Mouse (Mus musculus): ENCODE measurements around the gene Map2k6.
A peak's percentile ranks its signal among the peaks of the same experiment; 100 is the strongest.

Gene Map2k6

GRCm38 (mm10) chr11:110403602-110404001 lies 4.7 kb downstream of the Map2k6 start:
- no peak for DNase-seq (ENCODE audit: low spot score in 2 of 2)

DNA sequence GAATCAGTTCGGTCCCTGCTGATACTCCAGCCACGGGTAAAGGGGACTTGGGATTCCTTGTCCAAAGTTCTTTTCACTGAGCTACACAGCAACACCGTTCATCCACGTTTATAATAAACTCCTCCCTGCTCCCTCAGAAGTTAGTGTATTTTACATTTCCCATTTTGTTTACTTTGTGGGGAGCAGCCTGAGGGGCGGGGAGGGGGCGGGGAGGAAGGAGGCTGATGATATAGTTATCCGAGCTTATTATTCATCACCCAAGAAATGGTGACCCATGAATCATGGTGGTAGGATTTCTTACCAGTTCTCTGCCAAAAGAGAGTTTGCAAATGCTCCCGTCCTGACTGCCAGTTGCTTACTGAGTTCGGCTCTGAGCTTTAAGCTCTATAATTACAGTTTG lies 6.7 kb downstream of the Map2k6 start:
- no peak for DNase-seq (ENCODE audit: low spot score in 2 of 2)

GRCm38 (mm10) chr11:110409131-110409530 lies 10.2 kb downstream of the Map2k6 start:
- DNase-seq (ENCODE audit: low spot score in 2 of 2) = no peak

DNA sequence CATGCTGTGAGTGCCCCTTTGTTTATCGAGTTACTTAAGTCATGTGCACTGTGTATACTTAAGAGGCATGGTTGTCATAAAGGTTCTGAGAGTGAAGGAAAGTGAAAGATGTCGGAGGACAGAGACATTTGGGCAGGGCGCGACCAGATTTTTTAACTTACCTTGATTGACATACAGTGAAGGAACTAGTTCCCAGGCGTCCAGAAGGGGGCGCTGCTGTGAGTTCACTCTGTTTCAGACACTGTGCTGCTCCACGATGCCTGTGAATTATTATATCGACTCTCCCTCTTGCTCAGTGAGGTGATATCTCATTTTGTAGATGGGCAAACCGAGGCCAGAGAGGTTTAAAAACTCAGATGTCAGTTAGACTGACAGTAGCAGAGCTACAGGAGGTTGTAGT lies 10.9 kb downstream of the Map2k6 start:
- no peak for DNase-seq (ENCODE audit: low spot score in 2 of 2)

- DNase-seq (ENCODE audit: low spot score in 2 of 2) = no peak
These were observed 12.7 kb downstream of the Map2k6 start for GRCm38 (mm10) chr11:110411596-110411995.

GRCm38 (mm10) chr11:110414263-110414662 lies 15.3 kb downstream of the Map2k6 start:
- no peak for DNase-seq (ENCODE audit: low spot score in 2 of 2)

DNA sequence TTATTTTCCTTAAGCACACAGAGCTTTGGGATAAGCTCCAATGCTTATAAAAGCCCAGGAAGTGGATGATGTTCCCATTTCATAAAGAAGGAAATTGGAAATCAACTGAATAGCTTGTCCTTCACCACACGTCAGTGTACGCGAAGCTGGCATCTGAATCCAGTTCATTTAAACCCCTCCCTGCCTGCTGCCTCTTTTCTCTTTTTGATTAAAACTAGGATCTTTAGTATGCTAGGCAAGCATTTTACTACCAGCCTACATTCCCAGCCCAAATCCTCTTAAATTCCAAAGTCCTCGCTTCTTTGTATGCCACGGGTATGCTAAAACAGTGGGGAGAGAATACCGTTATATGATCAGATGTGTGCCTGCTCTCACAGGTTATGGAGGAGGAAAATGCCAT lies 17.8 kb downstream of the Map2k6 start:
- no peak for DNase-seq (ENCODE audit: low spot score in 2 of 2)

DNA sequence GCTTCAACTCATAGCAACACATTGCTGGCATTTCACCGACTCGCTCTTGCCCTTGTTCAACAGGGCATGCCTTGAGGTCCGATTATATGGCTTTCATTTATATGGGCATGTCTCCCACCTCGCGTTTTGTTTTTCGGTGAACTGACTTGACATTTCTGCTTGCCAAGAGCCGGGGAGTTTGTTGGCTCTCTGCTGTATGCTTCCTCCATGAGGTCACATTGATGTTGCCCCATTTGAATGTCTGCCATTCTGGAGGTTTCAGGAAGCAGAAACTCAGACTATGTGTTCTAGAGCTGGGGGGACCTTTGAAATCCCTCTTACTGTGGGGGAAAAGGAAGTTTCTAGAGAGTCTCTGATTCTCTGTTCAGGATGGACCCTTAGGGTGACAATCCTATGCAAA lies 21.5 kb downstream of the Map2k6 start:
- DNase-seq (ENCODE audit: low spot score in 2 of 2) = no peak

DNA sequence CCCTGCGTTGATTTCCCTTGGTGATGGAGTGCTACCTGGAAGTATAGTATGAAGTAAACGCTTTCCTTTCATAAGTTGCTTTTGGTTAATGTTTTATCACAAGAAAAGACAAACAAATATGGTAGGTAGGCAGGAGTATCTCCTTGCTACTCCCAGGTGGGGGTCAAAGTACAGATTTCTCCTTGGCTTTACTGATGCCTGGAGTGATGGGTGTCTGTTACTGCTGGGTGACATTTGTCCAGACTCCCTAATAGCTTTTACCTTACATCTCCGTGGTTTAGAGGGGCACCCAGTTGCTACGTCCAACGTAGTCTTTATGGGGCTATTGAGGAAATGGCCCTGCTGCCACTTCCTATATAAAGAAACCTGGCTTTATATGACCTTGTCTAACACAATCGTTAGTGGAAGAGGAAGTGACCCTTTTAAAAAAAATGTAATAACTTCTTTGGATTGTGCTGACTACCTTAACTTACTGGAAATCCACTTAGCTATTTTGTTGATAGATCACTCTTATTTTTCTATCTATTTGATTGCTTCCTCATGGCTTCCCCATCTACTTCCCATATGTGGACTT lies 27.7 kb downstream of the Map2k6 start:
- DNase-seq (ENCODE audit: low spot score in 2 of 2) = no peak

- DNase-seq (ENCODE audit: low spot score in 2 of 2) = no peak
These were observed 28.2 kb downstream of the Map2k6 start for GRCm38 (mm10) chr11:110427159-110427561.

DNA sequence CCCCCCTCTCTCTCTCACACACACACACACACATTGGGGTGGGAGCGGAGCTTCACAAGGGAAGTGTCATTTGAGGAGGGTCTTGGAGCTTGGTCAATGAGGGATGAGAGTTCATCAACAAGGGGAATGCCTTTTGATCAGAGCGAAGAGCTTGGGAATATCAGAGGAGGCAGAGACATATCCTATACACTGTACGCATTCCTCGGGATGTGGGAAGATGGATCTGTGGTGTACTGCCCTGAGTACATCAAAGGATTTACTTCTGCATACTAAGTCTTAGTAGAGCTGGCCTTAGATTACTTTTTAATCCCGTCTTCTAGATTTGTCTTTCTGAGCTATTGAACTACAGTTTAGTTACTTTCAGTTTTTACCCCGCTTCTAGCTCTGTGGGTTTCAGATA lies 30.1 kb downstream of the Map2k6 start:
- DNase-seq (ENCODE audit: low spot score in 2 of 2) = no peak

DNA sequence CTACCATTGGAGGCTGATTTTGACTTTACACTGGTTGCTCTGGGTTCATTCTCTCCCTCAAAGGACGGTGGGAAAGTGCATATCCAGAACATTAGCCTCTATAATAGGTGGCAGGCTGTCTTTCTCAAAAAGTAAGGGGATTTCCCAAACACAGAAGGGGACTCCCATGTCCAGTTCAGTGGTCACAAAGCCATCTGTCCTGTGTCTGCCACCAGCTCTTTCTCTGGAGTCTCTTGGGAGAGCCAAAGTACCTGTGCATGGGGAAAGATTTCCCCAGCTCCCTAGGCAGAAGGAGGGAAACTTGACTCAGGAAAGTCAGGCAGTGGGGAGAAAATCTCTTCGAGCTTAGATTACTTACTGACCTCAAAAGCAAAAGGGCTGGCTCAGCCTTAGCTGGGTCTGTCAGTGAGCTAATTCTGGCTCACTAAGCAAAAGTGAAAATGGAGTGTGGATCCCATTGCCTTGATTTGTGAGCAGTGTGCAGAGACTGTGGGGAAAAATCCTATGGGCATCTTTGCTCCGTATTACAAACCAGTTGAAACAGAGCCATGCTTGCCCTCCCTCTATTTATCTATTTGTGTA lies 31.0 kb downstream of the Map2k6 start:
- no peak for DNase-seq (ENCODE audit: low spot score in 2 of 2)

DNA sequence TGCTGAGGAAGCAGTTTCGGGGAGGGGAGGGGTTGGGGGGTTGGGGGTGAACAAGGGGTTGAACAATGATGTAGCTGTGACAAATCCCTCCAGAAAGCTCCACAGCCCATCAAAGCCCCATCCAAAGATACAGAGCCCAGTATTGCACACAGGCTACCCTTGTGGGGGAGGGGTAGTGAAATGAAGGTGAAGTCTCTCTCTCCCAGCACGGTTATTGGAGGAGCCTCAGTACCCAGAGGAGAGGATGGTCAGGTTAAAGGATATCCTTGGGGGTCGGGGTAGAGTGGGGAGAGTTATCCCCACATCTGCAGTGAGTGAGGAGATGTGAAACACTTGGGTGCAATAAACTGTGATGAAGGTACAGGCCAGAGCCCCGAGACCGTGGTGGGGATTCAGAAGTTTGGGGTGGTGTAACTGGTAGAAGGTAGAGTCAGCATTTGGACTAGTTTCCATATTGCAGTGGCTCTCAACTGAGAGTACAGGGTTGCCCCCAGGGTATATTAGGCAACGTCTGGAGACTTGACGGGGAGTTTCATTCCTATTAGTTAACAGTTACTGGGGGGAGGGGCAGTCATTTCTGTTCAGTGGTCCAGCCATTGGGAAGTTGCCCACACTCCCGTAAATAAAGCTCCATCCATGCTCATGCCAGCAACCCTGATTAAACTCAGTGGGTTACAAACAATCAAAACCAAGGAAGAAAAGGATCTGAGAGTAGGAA lies 37.1 kb downstream of the Map2k6 start:
- DNase-seq (ENCODE audit: low spot score in 2 of 2) = no peak

DNA sequence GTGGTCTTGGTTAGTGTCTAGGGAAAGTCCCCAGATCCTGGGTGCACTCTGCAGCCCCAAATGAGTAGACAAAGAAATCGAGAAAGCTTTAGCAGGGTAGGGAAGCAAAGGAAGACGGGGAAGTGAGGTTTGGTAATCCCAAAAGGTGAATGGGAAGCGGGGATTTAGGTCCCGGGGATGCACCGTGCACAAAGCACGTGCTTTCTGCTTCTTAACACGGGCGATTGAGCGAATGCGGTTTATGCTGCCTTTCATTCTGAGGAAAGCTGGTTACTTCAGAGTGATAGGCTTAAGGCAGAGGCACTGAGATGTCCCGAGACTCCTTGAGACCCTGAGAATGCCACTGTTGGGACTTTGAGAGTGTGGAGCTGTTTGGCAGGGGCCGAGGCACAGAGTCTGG lies 38.1 kb downstream of the Map2k6 start:
- DNase-seq (ENCODE audit: low spot score in 2 of 2) = no peak

- no peak for DNase-seq (ENCODE audit: low spot score in 2 of 2)
These were observed 39.2 kb downstream of the Map2k6 start for GRCm38 (mm10) chr11:110438135-110438534.

DNA sequence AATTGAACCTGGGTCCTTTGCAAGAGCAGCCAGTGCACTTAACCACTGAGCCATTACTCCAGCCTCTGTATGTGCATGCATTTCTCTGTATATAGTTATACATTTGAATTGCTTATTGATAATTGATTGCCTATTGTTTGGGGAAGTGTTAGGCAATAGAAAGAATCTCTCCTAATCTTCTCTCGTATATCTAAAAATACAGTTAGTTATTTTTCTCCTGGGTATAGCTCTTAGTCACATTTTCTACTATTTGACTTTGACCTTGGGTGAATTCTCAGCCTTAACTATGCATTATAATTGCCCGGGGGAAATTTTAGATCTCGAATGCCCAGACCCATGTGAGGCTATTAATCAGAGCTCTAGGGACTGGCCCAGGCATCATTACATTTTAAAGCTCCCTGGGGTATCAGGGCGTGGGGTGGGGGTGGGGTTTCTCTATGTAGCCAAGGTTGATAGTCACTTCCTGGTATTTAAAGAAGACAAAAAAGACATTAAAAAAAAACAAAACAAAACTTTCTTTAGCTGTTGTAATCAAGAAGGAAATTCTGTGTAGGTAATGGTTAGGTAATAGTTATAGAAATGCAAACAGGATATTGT lies 39.9 kb downstream of the Map2k6 start:
- DNase-seq (ENCODE audit: low spot score in 2 of 2) = no peak

GRCm38 (mm10) chr11:110439354-110439753 lies 40.4 kb downstream of the Map2k6 start:
- peak; percentile 30 to 31 for DNase-seq (ENCODE audit: low spot score in 2 of 2)

DNA sequence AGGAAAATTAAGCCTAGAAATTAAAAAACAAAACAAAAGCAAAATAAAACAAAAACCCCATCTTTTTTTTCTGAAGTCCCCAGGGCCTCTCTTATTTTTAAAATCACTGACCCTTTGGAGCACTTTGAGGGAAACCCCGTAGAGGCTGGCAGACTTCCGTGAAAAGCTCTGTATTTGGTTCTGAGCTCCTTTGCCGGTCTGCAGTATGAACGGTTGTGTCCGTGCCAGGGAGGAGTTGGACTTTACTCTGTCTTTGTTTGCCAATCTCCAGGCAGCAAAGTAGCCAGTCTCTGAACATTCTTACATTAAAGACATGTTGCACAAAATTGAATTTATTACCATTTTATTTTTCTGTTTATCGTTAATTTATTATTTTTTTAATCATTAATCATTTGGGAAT lies 45.7 kb downstream of the Map2k6 start:
- DNase-seq (ENCODE audit: low spot score in 2 of 2) = no peak

GRCm38 (mm10) chr11:110448131-110448725 lies 49.3 kb downstream of the Map2k6 start:
- DNase-seq (ENCODE audit: low spot score in 2 of 2) = no peak

DNA sequence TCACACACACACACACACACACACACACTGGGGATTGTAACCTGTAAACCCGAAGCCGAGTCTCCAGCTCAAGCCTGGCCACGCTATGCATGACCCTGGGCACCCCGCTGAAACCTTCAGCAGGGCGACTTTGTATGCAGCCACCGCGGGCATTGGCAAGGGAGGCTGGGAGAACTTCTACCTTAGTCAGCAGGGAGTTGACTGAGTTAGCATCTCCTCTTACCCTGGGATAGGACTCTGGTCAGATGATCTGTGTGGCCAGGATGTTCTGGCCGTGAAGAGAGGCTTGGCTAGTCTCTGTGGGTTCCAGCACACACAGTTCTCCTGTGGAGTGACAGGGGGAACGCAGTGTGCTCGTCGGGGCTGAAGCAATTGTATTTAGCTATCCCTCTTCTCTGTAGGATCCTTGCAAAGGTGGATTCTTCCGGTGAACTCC lies 49.8 kb downstream of the Map2k6 start:
- DNase-seq (ENCODE audit: low spot score in 2 of 2) = peak; percentile 30 to 62

GRCm38 (mm10) chr11:110449183-110449582 lies 50.3 kb downstream of the Map2k6 start:
- DNase-seq (ENCODE audit: low spot score in 2 of 2) = no peak

GRCm38 (mm10) chr11:110450091-110450757 lies 51.3 kb downstream of the Map2k6 start:
- DNase-seq (ENCODE audit: low spot score in 2 of 2) = peak; percentile 24 to 50

All from heart, adult 9 months (tissue).